Mouse (Mus musculus): ENCODE results near the gene Cep131.

DNA sequence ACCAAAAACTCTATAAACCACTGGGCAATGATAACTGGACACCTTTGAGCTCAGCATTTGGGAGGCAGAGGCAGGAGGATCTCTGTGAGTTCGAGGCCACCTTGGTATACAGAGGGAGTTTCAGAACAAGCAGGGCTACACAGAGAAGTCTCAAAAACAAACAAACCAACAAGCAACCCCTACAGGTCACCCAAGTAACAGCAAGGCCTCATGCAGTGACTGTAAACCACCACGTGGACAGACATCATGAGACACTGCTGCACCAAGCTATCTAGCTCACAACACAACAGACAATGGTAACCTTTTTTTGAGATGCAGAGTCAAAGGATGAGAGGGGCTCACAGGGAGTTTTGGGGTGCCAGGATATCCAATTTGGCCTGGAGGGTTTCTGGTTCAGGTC is 40.2 kb upstream of the Cep131 start:
- no peak for TF ChIP-seq CTCF (IDR thresholded peaks at IDR 0.05; ENCODE audit: low read depth, low read length)
- TF ChIP-seq GATA1 (IDR thresholded peaks at IDR 0.05; ENCODE audit: borderline replicate concordance, low read length), result no peak
- TF ChIP-seq TAL1 (conservative IDR thresholded peaks at IDR 0.05; ENCODE audit: low read depth, low read length), result no peak
- TF ChIP-seq GATA2 (IDR thresholded peaks at IDR 0.05; ENCODE audit: borderline replicate concordance, low read depth, low read length), result no peak
- TF ChIP-seq POLR2AphosphoS5 (IDR thresholded peaks at IDR 0.05; ENCODE audit: insufficient replicate concordance, low read depth, low read length), result no peak
